Mouse (Mus musculus) neural tube, embryonic 11.5 days (tissue): ENCODE results near the gene Rgs11. TPM values are rescaled to one million over a fixed set of nuclear protein-coding genes. Genes with fewer than 3 reads are reported as not detected.

Experiments used
- ATAC-seq: fragments of 200-750 bp; cut with Nextera tagmentation; 2 replicates; pipeline ENCODE4 v1.8.0; 2017; ENCODE audit warnings: moderate number of reproducible peaks, mild to moderate bottlenecking, moderate TSS enrichment, moderate library complexity; ENCODE audit not compliant: insufficient read depth, low FRiP score, low TSS enrichment
- DNase-seq: peaks from one replicate; pipeline ENCODE4 v3.0.0-alpha.2; 2015; ENCODE audit warnings: low spot score
- H3K27ac ChIP-seq: fragments of 300-500 bp; sonication (generic); 2 replicates; pipeline ENCODE4 v1.5.1; 2014; ENCODE audit warnings: low read depth, mild to moderate bottlenecking, low read length
- H3K27me3 ChIP-seq: fragments of 300-500 bp; sonication (generic); 2 replicates; pipeline ENCODE4 v1.6.1; 2014; ENCODE audit warnings: mild to moderate bottlenecking, low read length, mixed read lengths; ENCODE audit not compliant: control insufficient read depth, insufficient read depth
- H3K36me3 ChIP-seq: fragments of 300-500 bp; sonication (generic); 2 replicates; pipeline ENCODE4 v1.6.1; 2014; ENCODE audit warnings: mild to moderate bottlenecking, low read length, moderate library complexity, mixed read lengths; ENCODE audit not compliant: control insufficient read depth, insufficient read depth
- H3K4me1 ChIP-seq: fragments of 300-500 bp; sonication (generic); 2 replicates; pipeline ENCODE4 v1.6.1; 2014; ENCODE audit warnings: low read length, mixed read lengths; ENCODE audit not compliant: control insufficient read depth, insufficient read depth
- H3K4me2 ChIP-seq: fragments of 300-500 bp; sonication (generic); 2 replicates; pipeline ENCODE4 v1.6.1; 2014; ENCODE audit warnings: low read depth, mild to moderate bottlenecking, moderate library complexity
- H3K4me3 ChIP-seq: fragments of 300-500 bp; sonication (generic); 2 replicates; pipeline ENCODE4 v1.5.1; 2014; ENCODE audit warnings: low read depth, low read length
- H3K9ac ChIP-seq: fragments of 300-500 bp; sonication (generic); 2 replicates; pipeline ENCODE4 v1.6.1; 2014; ENCODE audit warnings: mild to moderate bottlenecking, low read length
- H3K9me3 ChIP-seq: fragments of 300-500 bp; sonication (generic); 2 replicates; pipeline ENCODE4 v1.6.1; 2016; ENCODE audit warnings: low read length; ENCODE audit not compliant: control insufficient read depth
- WGBS: fragments of 180-500 bp; shearing (Covaris S2); extraction: QIAGEN DNeasy Blood & Tissue Kit; methylation state at CpG from one replicate; pipeline ENCODE4 v1.1.7; 2014; 5-methylcytosine and 5-hydroxymethylcytosine counted together
- polyA plus RNA-seq: library from polyadenylated mRNA; unstranded; fragments of >200 nt; fragmentation: Nextera tagmentation; extraction: Ambion mirVana; gene quantifications from 2 replicates; pipeline ENCODE4 v1.2.1, GENCODE M21; 2014

The Rgs11 gene
- polyA plus RNA-seq, 1 experiment from 2014 or later = 0.77 TPM

DNA sequence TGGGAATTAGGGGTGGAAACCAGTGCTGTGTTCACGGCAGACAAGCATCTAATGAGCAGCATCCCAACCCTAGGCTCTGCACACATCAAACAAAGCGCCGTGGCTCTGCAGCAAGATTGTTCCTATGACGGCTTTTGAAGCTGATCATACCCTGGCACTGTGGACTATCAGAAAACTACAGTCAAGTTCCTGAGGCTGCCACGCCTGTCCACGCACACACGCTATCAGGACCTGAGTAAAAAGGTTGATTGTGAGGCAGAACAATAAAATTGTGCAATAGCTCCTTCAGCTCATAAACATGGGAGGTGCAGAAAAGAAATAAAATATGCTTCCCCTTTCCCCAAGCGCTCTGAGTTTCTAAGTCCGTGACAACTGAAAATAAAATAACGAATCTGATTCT, 34.9 kb downstream of the Rgs11 start:
- Histone ChIP-seq H3K27ac (no peak overlapping the region), H3K4me3 (no peak overlapping the region), H3K9ac (no peak overlapping the region), H3K4me1 (peaks cover 5% of the 10 kb centered on the region; the same call in 1 of the 2 replicates), H3K36me3 (no peaks in the 10 kb centered on the region), H3K9me3 (no peaks in the 10 kb centered on the region), H3K4me2 (no peak overlapping the region), H3K27me3 (no peaks in the 10 kb centered on the region)
- DNase-seq = no peak
- no peak for ATAC-seq
- whole genome bisulfite sequencing = 88% methylated on average over 10 of the region's 10 CpGs

GRCm38 (mm10) chr17:26239551-26239950, 36.8 kb downstream of the Rgs11 start:
- Histone ChIP-seq H3K4me2 (no peak overlapping the region), H3K4me3 (no peak overlapping the region), H3K9me3 (no peaks in the 10 kb centered on the region), H3K27me3 (no peaks in the 10 kb centered on the region), H3K27ac (no peak overlapping the region), H3K9ac (no peak overlapping the region), H3K36me3 (no peaks in the 10 kb centered on the region), H3K4me1 (peaks cover 5% of the 10 kb centered on the region; the same call in 1 of the 2 replicates)
- DNase-seq (no peak), ATAC-seq (no peak)
- 85% methylated on average over 2 of the region's 2 CpGs for WGBS

- peaks cover 2% of the 10 kb centered on the region; the same call in 1 of the 2 replicates for H3K4me1 ChIP-seq
- no peaks in the 10 kb centered on the region for H3K36me3 ChIP-seq
- H3K27me3 ChIP-seq = no peaks in the 10 kb centered on the region
- ATAC-seq (no peak), DNase-seq (no peak)
- no peak overlapping the region for H3K4me2 ChIP-seq
- H3K9me3 ChIP-seq = no peaks in the 10 kb centered on the region
- no peak overlapping the region for H3K27ac ChIP-seq
- H3K9ac ChIP-seq = no peak overlapping the region
- 90% methylated on average over 6 of the region's 6 CpGs for WGBS
- H3K4me3 ChIP-seq = no peak overlapping the region
Measured at GRCm38 (mm10) chr17:26240120-26240790, 37.5 kb downstream of the Rgs11 start.

DNA sequence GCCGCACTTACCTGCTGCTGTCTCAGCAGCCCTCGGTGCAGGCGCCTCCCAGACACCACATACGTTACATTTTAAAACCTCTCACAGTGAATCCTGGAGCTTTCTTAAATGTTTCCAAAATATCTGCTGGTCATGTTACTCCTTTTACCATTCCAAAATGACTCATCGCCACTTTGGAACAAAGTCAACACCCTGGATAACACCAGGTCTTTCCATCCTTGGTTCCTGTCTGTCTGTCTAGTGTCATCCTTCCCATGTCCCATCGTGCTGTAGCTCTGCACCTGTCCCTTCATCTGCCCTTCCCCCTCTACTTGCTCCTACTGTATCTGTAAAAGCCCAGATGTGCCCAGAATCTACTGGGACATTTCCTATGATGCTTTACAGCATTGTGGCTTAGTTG, 38.2 kb downstream of the Rgs11 start:
- Histone ChIP-seq H3K27ac (no peak overlapping the region), H3K9me3 (no peaks in the 10 kb centered on the region), H3K4me3 (no peak overlapping the region), H3K9ac (no peak overlapping the region), H3K36me3 (no peaks in the 10 kb centered on the region), H3K4me1 (peaks cover 2% of the 10 kb centered on the region; the same call in 1 of the 2 replicates), H3K4me2 (no peak overlapping the region), H3K27me3 (no peaks in the 10 kb centered on the region)
- no peak for ATAC-seq
- 89% methylated on average over 6 of the region's 6 CpGs for WGBS
- no peak for DNase-seq

GRCm38 (mm10) chr17:26243471-26244100, 40.8 kb downstream of the Rgs11 start:
- Histone ChIP-seq H3K27ac (peak overlapping the region; percentile 15; the same call in 1 of the 2 replicates), H3K4me3 (peak overlapping the region; percentile 70), H3K4me2 (peak overlapping the region; percentile 87), H3K4me1 (no peaks in the 10 kb centered on the region), H3K9ac (peak overlapping the region; percentile 70), H3K27me3 (no peaks in the 10 kb centered on the region), H3K9me3 (no peaks in the 10 kb centered on the region), H3K36me3 (no peaks in the 10 kb centered on the region)
- no peak for DNase-seq
- ATAC-seq = peak; percentile 20; the same call in 1 of the 2 replicates
- WGBS = under 1% methylated on average over 32 of the region's 32 CpGs

GRCm38 (mm10) chr17:26244101-26244841, 41.5 kb downstream of the Rgs11 start, which contains the start of gene Fam234a:
Gene Fam234a, minus strand, starts transcription at chr17:26244242.
- WGBS = 14% methylated on average over 18 of the region's 33 CpGs
- peak; percentile 96 for ATAC-seq

DNA sequence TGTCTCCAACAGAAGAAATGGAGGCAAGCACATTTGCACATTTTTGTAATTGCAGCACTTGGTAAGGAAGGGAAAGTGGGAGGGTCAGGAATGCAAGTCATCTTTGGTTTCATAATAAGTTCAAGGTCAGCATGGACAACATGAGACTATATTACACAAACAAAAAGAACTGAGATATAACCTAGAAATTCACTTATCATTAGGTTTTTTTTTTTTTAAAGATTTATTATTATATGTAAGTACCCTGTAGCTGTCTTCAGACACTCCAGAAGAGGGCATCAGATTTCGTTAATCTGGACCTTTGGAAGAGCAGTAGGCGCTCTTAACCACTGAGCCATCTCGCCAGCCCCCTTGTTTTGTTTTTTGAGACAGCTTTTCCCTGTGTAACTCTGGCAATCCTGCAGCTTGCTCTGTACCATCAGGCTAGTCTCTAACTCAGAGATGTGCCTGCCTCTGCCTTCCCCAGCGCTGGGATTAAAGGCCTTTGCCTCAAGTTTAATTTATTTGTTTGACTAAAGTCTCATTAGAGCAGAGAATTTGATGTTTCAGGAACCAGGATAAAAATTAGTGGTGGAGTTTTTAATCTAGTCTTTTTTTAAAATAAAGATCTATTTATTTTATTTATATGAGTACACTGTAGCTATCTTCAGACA, 49.3 kb downstream of the Rgs11 start:
- no peak for DNase-seq
- Histone ChIP-seq H3K9me3 (no peaks in the 10 kb centered on the region), H3K27ac (peak overlapping the region; percentile 94), H3K27me3 (no peaks in the 10 kb centered on the region), H3K4me3 (peak overlapping the region; percentile 77; the same call in 1 of the 2 replicates), H3K4me1 (peaks cover 8% of the 10 kb centered on the region), H3K9ac (no peak overlapping the region; the same call in 1 of the 2 replicates), H3K4me2 (peak overlapping the region; percentile 84), H3K36me3 (no peaks in the 10 kb centered on the region)
- no peak for ATAC-seq
- WGBS = 57% methylated on average over 4 of the region's 4 CpGs

More at GRCm38 (mm10) chr17:26244101-26244841, 41.5 kb downstream of the Rgs11 start, which contains the start of gene Fam234a:
- Histone ChIP-seq H3K36me3 (no peaks in the 10 kb centered on the region), H3K27ac (peak within 1 kb of the TSS; percentile 45), H3K4me1 (no peaks in the 10 kb centered on the region), H3K4me2 (peak within 1 kb of the TSS; percentile 87), H3K9ac (peak within 1 kb of the TSS; percentile 70), H3K27me3 (no peaks in the 10 kb centered on the region), H3K9me3 (no peaks in the 10 kb centered on the region), H3K4me3 (peak within 1 kb of the TSS; percentile 70)
- DNase-seq = peak; percentile 95

- peak within 1 kb of the TSS; percentile 77 for H3K4me3 ChIP-seq
- no peaks in the 10 kb centered on the region for H3K9me3 ChIP-seq
- peak within 1 kb of the TSS; percentile 84 for H3K4me2 ChIP-seq
- ATAC-seq (peak; percentile 86), DNase-seq (peak; percentile 94)
- peak within 1 kb of the TSS; percentile 94 for H3K27ac ChIP-seq
- no peaks in the 10 kb centered on the region for H3K27me3 ChIP-seq
- peaks cover 8% of the 10 kb centered on the region for H3K4me1 ChIP-seq
- H3K36me3 ChIP-seq = no peaks in the 10 kb centered on the region
- WGBS = under 1% methylated on average over 43 of the region's 43 CpGs
- H3K9ac ChIP-seq = peak within 1 kb of the TSS; percentile 93
Measured at GRCm38 (mm10) chr17:26252539-26253251, 49.9 kb downstream of the Rgs11 start, which contains the start of gene Luc7l. Gene Luc7l, plus strand, starts transcription at chr17:26252896.
